Mouse (Mus musculus): ENCODE data around the gene Tln1. TPM values are rescaled to one million over a fixed set of nuclear protein-coding genes. Genes with fewer than 3 reads are reported as not detected.

The Tln1 gene
- polyA plus RNA-seq, 1 experiment from 2014 or later = 61.9 TPM

DNA sequence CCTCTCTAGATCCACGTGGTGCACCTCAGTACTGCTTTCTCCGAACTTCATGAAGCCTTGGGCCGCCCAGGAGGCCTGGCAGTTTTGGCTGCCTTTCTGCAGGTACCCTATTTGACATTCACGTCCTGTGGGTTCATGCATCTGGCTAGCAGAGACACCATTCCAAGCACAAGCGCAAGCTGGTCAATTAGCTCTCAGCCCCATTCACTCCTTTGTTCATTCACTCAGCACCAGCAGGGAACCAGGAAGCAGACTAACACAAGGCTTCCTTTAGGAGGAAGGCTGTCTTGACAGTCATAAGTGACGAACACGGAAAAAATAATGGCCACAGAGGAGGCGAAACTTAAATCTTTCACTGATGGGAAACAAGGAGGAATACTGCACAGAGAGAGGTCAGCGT, 53.4 kb downstream of the Tln1 start:
- ATAC-seq = peak; percentile 9; the same call in 1 of the 2 replicates
- Histone ChIP-seq H3K9ac (peak overlapping the region; percentile 58; the same call in 1 of the 2 replicates), H3K27me3 (replicated peaks) (no peaks in the 10 kb centered on the region), H3K4me2 (replicated peaks) (peak overlapping the region; percentile 87), H3K9me3 (no peaks in the 10 kb centered on the region), H3K4me1 (replicated peaks) (peaks cover 25% of the 10 kb centered on the region), H3K27ac (peak overlapping the region; percentile 41), H3K4me3 (replicated peaks) (peak overlapping the region; percentile 53; the same call in 1 of the 2 replicates), H3K36me3 (no peaks in the 10 kb centered on the region)
- 45% methylated on average over 9 of the region's 9 CpGs for WGBS

DNA sequence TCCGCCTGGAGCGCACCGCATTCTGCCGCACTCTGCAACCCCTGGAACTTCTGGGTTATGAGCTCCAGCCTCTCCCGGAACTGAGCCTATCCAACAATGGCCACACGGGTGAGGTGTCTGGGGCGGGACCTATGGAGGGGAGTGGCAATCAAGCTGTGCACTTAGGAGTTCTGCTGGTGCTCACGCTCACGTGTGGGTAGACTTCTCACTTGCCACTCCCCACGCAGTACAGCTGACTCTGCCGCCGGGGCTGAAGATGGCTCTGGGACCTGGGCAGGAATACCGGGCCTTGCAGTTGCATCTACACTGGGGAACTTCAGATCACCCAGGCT, 53.9 kb downstream of the Tln1 start:
- H3K4me2 ChIP-seq (replicated peaks) = peak overlapping the region; percentile 87
- WGBS = 3% methylated on average over 13 of the region's 13 CpGs
- H3K9ac ChIP-seq = peak overlapping the region; percentile 58
- H3K36me3 ChIP-seq = no peaks in the 10 kb centered on the region
- H3K9me3 ChIP-seq = no peaks in the 10 kb centered on the region
- peak overlapping the region; percentile 41 for H3K27ac ChIP-seq
- peak overlapping the region; percentile 53 for H3K4me3 ChIP-seq (replicated peaks)
- H3K27me3 ChIP-seq (replicated peaks) = no peaks in the 10 kb centered on the region
- ATAC-seq = peak; percentile 82
- H3K4me1 ChIP-seq (replicated peaks) = peaks cover 25% of the 10 kb centered on the region

DNA sequence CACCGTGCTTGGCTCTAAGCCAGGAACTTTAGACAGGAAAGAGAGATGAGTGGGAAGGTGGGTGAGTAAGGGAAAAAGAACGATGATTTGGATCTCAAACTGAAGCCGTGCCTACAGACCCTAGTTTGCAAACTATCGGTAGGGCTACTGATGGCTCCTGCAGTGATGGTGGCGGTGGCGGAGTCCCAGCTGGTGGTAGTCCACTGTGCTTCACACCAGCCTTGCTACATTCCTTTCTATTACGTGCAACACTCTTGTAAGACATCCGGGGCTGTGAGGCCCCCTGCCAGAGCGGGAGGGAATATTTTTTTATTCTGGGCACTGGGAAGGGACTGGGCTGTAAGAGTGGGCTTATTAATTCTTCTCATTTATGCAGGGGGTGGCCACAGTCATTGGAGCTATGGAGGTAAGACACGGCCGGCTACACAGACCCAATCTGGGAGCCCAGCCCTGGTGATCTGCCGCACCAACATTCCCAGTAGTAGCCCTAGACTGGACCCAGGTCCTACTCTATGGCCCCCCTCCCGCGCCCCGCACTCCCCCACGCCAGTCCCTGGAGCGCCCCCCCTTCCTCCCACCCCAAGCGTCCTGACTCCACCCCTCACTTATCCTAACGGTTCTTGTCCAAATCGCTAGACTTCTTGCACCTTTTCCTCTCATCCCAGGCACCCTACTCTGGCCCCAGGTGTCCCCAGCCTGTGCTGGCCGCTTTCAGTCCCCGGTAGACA, 54.4 kb downstream of the Tln1 start:
- WGBS = 6% methylated on average over 22 of the region's 22 CpGs
- peak; percentile 37 for ATAC-seq
- H3K4me1 ChIP-seq (replicated peaks) = peaks cover 30% of the 10 kb centered on the region
- H3K9ac ChIP-seq = peak overlapping the region; percentile 58
- no peaks in the 10 kb centered on the region for H3K9me3 ChIP-seq
- H3K4me2 ChIP-seq (replicated peaks) = peak overlapping the region; percentile 87
- H3K27ac ChIP-seq = peak overlapping the region; percentile 41
- H3K36me3 ChIP-seq = no peaks in the 10 kb centered on the region
- H3K4me3 ChIP-seq (replicated peaks) = peak overlapping the region; percentile 53
- no peaks in the 10 kb centered on the region for H3K27me3 ChIP-seq (replicated peaks)

DNA sequence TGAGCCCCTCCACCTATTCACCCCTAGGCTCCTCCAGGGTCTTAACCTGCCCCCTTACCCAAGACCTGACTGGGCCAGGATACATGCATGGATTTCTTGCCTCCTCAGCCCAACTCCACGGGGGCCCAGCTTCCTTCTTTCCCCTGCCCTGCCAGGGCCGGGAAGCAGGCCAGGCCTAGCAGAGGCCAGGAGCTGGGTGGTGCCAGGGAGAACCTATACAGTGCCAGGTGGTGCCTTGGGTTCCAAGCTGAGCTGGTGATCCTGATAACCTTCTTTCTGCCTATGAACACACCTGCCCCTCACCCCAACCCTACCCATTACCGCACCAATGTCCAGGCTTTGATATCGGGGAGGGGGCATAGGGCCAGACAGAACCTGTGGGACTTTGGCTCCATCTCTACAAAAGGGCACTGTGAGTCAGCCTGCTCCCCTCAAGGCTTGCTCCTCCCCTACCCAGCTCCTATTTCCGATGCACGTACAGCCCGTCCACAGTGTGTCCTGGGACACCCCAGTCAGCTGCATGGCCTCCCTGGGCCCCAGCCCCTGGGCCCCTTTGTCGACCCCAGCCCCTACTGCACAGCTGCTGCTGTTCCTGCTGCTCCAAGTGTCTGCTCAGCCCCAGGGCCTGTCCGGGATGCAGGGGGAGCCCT, 55.8 kb downstream of the Tln1 start, which contains the start of gene Car9:
Gene Car9 (plus strand): TSS at position 431 of the 650 bp plus-strand sequence.
- 52% methylated on average over 9 of the region's 9 CpGs for WGBS
- Histone ChIP-seq H3K9ac (peak within 1 kb of the TSS; percentile 58), H3K4me1 (replicated peaks) (peaks cover 32% of the 10 kb centered on the region), H3K9me3 (no peaks in the 10 kb centered on the region), H3K27ac (peak within 1 kb of the TSS; percentile 41), H3K4me3 (replicated peaks) (peak within 1 kb of the TSS; percentile 53), H3K4me2 (replicated peaks) (peak within 1 kb of the TSS; percentile 87), H3K36me3 (no peaks in the 10 kb centered on the region), H3K27me3 (replicated peaks) (no peaks in the 10 kb centered on the region)
- ATAC-seq = peak; percentile 16; the same call in 1 of the 2 replicates

DNA sequence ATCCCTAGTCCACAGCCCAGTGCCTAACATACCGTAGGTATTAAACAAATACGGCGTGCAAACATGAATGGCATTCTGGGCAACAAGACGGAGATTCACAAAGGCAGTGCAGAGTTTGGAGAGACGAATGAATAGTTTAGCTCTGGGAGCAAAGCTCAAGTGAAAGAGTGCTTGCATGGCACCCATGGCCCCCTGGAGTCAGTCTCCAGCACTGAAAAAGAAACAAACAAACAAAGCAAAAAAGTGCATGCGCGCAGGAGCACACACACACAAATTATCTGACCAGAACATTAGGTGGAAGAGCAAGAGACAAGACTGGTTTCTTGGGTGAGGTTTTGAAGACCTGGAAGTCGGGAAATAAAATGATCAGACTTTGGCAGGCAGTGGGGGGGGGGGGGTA, 56.4 kb downstream of the Tln1 start:
- H3K9ac ChIP-seq = no peak overlapping the region
- 79% methylated on average over 8 of the region's 8 CpGs for WGBS
- no peak for ATAC-seq

DNA sequence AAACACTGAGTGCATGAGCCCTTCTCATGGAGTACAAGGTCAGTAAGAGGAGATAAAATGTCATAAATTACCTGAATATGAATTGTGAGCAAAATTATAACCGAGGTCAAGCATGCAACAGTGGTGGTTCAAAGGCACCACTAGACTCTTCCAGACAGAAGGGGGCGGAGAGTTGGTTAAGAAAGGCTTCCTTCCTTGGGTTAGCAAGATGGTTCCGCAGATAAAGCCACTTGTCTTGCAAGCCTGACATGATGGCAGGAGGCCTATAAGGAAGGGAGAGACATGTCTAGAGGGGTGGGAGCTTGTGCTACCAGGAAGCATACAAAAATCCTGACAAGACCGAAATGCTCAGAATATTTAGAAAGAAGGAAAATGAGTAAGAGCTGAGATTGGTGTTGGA, 58.2 kb downstream of the Tln1 start:
- Histone ChIP-seq H3K36me3 (no peaks in the 10 kb centered on the region), H3K27ac (no peak overlapping the region), H3K9me3 (no peaks in the 10 kb centered on the region), H3K4me2 (replicated peaks) (no peak overlapping the region), H3K4me1 (replicated peaks) (peaks cover 33% of the 10 kb centered on the region), H3K9ac (no peak overlapping the region), H3K4me3 (replicated peaks) (no peak overlapping the region), H3K27me3 (replicated peaks) (no peaks in the 10 kb centered on the region)
- 75% methylated on average over 4 of the region's 4 CpGs for WGBS
- no peak for ATAC-seq

More for the DNA sequence above, 56.4 kb downstream of the Tln1 start:
- Histone ChIP-seq H3K4me2 (replicated peaks) (no peak overlapping the region), H3K27ac (no peak overlapping the region), H3K4me1 (replicated peaks) (peaks cover 32% of the 10 kb centered on the region), H3K27me3 (replicated peaks) (no peaks in the 10 kb centered on the region), H3K9me3 (no peaks in the 10 kb centered on the region), H3K4me3 (replicated peaks) (no peak overlapping the region), H3K36me3 (no peaks in the 10 kb centered on the region)

DNA sequence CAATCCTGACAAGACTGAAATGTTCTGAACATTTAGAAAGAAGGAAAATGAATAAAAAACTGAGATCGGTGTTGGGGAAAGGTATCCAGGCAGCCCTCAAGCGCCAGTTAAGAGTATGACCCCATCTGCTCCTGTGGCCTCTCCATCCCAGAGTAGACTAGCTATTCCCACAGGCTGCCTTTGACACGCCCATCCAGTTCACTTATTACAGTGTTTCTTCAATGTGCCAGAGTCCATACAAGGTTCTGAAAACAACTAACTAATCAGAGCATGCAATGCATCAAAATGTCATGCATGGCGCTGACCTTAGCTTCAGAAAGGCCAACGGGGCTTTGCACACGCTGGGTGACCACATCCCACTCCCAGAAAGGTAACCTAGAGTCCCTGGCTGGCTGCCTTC, 59.0 kb downstream of the Tln1 start:
- Histone ChIP-seq H3K27ac (no peak overlapping the region), H3K4me2 (replicated peaks) (0 out of 2 replicates have a peak overlapping the region, but pooled peaks have one; percentile 9), H3K36me3 (no peaks in the 10 kb centered on the region), H3K4me1 (replicated peaks) (peaks cover 32% of the 10 kb centered on the region), H3K27me3 (replicated peaks) (no peaks in the 10 kb centered on the region), H3K9me3 (no peaks in the 10 kb centered on the region), H3K9ac (no peak overlapping the region), H3K4me3 (replicated peaks) (no peak overlapping the region)
- ATAC-seq = no peak
- 74% methylated on average over 6 of the region's 6 CpGs for WGBS

DNA sequence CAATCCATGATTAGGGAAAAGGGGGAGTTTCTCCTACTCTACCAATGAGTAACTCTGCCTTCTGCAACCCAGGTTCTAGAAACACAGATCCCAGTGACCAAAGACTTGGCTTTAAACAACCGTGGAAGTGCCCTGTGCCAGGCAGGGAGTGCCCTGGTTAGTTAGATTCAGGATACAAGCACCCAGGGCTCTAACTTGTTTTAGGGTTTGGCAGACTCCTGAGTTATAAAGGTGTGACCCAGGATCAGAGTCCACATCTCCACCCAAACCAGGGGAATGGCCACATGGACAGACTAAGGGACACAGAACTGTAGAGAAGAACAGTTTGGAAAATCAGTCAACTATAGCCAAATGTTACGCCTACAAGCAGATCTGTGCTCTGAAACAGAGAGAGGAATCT, 59.5 kb downstream of the Tln1 start:
- 0 out of 2 replicates have a peak, but pooled peaks have one; percentile 19 for ATAC-seq
- no peaks in the 10 kb centered on the region for H3K9me3 ChIP-seq

DNA sequence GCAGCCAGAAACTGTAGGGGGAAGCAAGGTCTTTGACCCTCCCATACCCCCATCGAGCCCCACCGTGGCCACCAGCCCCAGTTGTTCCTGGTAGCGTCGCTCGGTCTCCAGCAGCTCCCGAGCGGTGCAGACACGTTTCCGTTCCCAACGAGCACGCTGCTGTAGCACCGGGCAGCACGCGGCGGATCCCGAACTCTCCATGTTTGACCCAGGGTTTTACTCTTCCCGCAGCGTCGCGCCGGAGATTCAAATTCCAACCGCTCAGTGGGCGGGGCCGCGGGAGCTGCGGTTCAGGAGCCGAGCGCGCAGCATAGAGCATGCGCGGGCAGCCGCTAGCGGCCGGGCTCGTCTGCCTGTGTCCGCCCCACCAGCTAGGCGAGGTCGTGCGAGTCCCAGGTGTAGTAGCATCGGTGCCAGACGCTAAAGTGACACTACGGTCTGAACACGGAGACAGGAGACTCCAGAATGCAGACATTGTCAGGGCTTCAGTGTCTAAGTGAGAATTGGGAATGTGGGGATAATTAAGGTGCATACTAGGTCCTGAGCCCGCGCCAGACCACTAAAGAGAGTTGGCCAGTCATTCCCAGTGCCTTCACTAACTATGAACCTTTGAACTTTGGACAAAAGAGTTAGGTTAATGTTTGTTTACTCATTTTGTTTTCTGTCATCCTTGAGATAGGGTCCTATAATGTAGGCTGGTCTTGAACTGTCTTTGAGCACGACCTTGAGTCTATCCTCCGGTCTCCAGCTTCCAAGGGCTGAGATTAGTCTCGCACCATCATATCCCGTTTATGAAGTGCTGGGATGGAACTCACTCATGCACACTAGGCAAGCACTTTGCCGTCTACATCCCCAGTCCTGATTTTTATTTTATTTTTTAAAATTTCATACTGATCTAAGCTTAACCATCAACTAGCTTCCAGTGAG, 62.8 kb downstream of the Tln1 start, which contains the start of gene Arhgef39:
Gene Arhgef39 (minus strand): TSS at position 289 of the 927 bp plus-strand sequence.
- Histone ChIP-seq H3K4me3 (replicated peaks) (peak within 1 kb of the TSS; percentile 59), H3K27ac (peak within 1 kb of the TSS; percentile 49; the same call in 1 of the 2 replicates), H3K27me3 (replicated peaks) (no peaks in the 10 kb centered on the region), H3K4me1 (replicated peaks) (peaks cover 43% of the 10 kb centered on the region), H3K4me2 (replicated peaks) (peak within 1 kb of the TSS; percentile 74), H3K36me3 (peaks cover 8% of the 10 kb centered on the region; the same call in 1 of the 2 replicates), H3K9ac (peak within 1 kb of the TSS; percentile 61), H3K9me3 (no peaks in the 10 kb centered on the region)
- ATAC-seq = peak; percentile 91
- 6% methylated on average over 50 of the region's 50 CpGs for WGBS

More for the DNA sequence above, 59.5 kb downstream of the Tln1 start:
- peak overlapping the region; percentile 9; the same call in 1 of the 2 replicates for H3K4me2 ChIP-seq (replicated peaks)
- WGBS = 62% methylated on average over 2 of the region's 2 CpGs
- peaks cover 33% of the 10 kb centered on the region for H3K4me1 ChIP-seq (replicated peaks)
- H3K27me3 ChIP-seq (replicated peaks) = no peaks in the 10 kb centered on the region
- H3K4me3 ChIP-seq (replicated peaks) = no peak overlapping the region
- H3K9ac ChIP-seq = no peak overlapping the region
- no peak overlapping the region for H3K27ac ChIP-seq
- H3K36me3 ChIP-seq = no peaks in the 10 kb centered on the region

DNA sequence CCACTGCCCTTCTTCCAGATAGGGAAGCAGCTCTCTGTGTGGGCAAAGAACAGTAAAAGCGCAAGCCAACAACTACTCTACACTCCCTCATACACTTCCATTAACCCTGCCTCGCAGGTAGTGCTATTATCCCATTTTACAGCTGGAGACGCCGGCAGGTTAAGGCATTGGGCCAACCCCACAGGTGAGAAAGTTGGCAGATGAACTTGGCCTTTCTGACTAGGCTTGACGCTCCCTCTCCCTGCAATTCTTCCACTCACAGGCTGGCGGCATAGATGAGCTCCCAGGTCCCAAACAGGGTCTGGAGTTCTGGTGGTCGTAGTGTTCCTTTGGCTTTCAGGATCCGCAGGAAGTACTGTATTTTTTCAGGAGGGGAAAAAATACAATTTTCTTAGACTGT, 63.5 kb downstream of the Tln1 start:
- ATAC-seq = peak; percentile 57

DNA sequence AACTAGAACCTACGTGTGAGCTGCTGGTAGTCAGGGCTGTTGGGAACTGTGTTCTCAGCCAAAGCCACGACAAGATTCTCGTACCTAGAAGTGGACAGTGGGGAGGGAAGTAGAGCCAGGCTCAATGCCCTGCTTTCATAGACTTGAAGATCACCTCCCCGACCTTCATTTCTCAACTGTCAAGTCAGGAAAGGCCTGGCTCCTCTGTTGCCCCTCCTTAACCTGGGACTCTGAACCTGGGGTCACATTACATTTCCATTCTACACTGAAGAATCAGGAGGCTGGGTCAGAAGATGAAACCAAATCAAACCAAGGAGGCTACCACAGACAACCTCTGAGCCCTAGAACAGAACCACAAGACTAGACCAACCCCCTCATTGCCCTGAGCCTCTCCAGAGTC, 64.5 kb downstream of the Tln1 start:
- Histone ChIP-seq H3K27ac (no peak overlapping the region), H3K9me3 (no peaks in the 10 kb centered on the region), H3K9ac (peak overlapping the region; percentile 61), H3K4me3 (replicated peaks) (peak overlapping the region; percentile 59), H3K4me2 (replicated peaks) (peak overlapping the region; percentile 74), H3K36me3 (peaks cover 8% of the 10 kb centered on the region; the same call in 1 of the 2 replicates), H3K27me3 (replicated peaks) (no peaks in the 10 kb centered on the region), H3K4me1 (replicated peaks) (peaks cover 36% of the 10 kb centered on the region)
- WGBS = 61% methylated on average over 4 of the region's 4 CpGs
- ATAC-seq = no peak

More for the DNA sequence above, 63.5 kb downstream of the Tln1 start:
- Histone ChIP-seq H3K27ac (peak overlapping the region; percentile 49; the same call in 1 of the 2 replicates), H3K4me2 (replicated peaks) (peak overlapping the region; percentile 74), H3K4me1 (replicated peaks) (peaks cover 43% of the 10 kb centered on the region), H3K27me3 (replicated peaks) (no peaks in the 10 kb centered on the region), H3K9me3 (no peaks in the 10 kb centered on the region), H3K36me3 (peaks cover 8% of the 10 kb centered on the region; the same call in 1 of the 2 replicates), H3K4me3 (replicated peaks) (peak overlapping the region; percentile 59), H3K9ac (peak overlapping the region; percentile 61)
- WGBS = 10% methylated on average over 8 of the region's 8 CpGs

Measured in intestine, embryonic 15.5 days (tissue).